Mouse (Mus musculus) ovary, postnatal 14 days (tissue): ENCODE measurements around the gene Cnn2.

ENCODE experiments used
- DNase-seq: peaks from one replicate; pipeline ENCODE4 v3.0.0; 2022; ENCODE audit warnings: low spot score

Cnn2 gene

GRCm38 (mm10) chr10:79970415-79971182 is 17.8 kb upstream of the Cnn2 start, which contains the start of gene Grin3b:
TSS of gene Grin3b (plus strand) at chr10:79970715.
- no peak for DNase-seq

- no peak for DNase-seq
Measured at GRCm38 (mm10) chr10:79971183-79971497, 17.2 kb upstream of the Cnn2 start.

GRCm38 (mm10) chr10:79972831-79973230 is 15.6 kb upstream of the Cnn2 start:
- no peak for DNase-seq

GRCm38 (mm10) chr10:79974087-79974486 is 14.3 kb upstream of the Cnn2 start:
- no peak for DNase-seq

DNA sequence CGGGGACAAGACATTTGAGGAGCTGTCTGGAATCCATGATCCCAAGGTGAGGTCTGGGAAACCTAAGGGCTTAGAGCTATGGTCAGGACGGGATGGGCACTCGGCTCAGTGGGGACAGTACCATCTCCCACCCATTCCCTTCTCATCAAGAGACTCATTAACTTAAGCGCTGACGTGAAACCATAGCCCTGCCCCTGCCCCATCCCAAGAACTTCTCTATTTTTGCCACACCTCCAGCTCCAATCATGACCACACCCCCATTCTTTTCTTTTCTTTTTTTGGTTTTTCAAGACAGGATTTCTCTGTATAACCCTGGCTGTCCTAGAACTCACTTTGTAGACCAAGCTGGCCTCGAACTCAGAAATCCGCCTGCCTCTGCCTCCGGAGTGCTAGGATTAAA is 13.7 kb upstream of the Cnn2 start:
- no peak for DNase-seq

- no peak for DNase-seq
Measured at GRCm38 (mm10) chr10:79976071-79976721, 12.2 kb upstream of the Cnn2 start.

- no peak for DNase-seq
Measured at GRCm38 (mm10) chr10:79976722-79977107, 11.7 kb upstream of the Cnn2 start.

- DNase-seq: no peak
Measured at GRCm38 (mm10) chr10:79977324-79977723, 11.1 kb upstream of the Cnn2 start.

DNA sequence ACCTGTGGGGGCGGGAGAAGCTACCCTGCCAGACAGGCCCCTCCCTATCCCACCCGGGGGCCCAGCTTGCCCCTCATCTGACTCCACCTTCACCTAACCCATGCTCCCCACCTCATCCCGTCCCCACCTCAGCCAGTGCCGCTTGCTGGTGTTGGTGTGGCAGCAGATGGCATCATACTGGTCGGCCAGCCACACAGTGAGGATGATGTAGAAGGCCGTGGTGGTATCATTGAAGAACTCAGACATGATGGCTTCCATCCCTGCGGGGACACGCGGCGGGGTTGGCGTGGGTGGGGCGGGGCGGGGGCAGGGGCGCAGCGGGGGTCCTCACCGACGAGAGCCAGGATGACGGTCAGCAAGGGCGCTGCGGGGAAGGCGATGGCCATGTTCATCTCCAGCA is 10.3 kb upstream of the Cnn2 start:
- no peak for DNase-seq

- no peak for DNase-seq
Measured at GRCm38 (mm10) chr10:79979401-79980155, 8.8 kb upstream of the Cnn2 start.

DNA sequence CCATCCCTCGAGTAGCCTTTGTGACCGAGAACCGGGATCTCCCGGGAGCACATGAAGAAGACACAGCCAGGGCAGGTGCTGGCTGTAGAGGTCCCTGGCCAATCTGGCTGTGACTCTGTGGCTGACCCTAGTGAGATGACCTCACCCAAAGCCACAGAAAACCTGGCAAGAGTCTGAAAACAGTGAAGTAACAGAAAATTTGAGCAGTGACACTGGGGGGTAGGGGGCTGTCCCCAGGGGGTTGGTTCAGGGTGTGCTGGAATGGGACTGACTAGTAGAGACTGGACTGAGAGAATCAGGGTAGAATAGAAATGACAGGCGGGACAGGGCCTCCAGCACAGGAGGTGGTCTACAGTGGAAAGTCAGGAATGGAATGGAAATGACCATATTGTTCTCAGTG is 5.2 kb upstream of the Cnn2 start:
- no peak for DNase-seq

DNA sequence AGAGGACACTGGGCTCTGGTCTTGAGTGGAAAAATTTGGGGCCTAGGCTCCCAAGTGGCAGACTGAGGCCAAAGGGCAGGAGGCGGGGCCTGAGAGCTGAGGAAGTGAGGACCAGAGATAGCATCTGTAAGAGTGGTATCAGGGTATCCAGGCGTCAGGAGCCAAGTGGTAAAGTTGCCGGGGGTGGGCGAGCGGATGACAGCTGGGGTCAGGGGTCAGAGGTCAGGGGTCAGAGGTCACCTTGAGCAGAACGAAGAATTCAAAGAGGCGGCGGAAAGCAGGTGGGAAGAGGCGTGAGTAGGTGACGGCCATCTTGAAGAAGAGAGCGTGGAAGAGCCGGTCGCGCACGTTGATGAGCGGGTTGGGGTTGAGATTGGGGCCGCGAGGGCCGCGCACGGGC is 4.7 kb upstream of the Cnn2 start:
- DNase-seq: peak; percentile 57

- peak; percentile 79 for DNase-seq
Measured at GRCm38 (mm10) chr10:79984195-79984816, 4.1 kb upstream of the Cnn2 start, which contains the start of gene Tmem259. TSS of gene Tmem259 (minus strand) at chr10:79984330.

- peak; percentile 87 for DNase-seq
Measured at GRCm38 (mm10) chr10:79984871-79985270, 3.5 kb upstream of the Cnn2 start.

GRCm38 (mm10) chr10:79985334-79986231 is 2.8 kb upstream of the Cnn2 start:
- DNase-seq: peak; percentile 32

GRCm38 (mm10) chr10:79986232-79986878 is 2.0 kb upstream of the Cnn2 start:
- no peak for DNase-seq

GRCm38 (mm10) chr10:79986963-79987362 is 1.4 kb upstream of the Cnn2 start:
- DNase-seq: peak; percentile 86

DNA sequence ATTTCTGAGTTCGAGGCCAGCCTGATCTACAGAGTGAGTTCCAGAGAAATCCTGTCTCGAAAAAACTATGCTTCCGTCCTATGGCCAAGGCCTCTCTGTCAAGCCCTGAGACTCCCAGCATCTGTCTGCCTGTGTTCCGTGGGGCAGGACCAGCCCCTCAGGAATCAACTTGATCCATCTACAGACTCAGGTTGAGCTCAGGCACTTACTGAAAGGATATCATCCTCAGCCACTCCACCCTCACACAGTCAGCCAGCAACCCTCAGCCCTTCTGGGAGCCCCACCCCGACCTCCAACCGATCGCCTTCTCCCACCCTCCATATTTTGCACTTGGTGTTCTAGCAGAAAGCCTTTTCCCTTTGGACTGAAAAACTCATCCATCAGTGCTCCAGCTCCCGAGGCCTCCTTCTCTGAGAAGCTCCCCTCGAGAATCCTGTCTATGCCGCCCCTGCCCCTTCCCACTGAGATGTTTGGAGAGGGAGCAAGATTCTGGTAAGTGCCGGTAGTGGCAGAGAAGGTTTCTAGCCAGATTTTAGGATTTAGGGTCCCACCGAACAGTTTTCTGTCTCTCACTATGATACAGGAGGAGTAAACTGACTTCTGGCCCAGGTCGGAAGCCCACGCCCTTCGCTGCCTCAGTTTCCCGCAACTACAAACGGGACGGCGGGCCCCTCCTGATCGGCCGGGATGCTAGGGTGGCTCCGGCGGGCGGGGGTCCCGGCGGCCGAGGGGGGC is 446 bp upstream of the Cnn2 start:
- DNase-seq: no peak

DNA sequence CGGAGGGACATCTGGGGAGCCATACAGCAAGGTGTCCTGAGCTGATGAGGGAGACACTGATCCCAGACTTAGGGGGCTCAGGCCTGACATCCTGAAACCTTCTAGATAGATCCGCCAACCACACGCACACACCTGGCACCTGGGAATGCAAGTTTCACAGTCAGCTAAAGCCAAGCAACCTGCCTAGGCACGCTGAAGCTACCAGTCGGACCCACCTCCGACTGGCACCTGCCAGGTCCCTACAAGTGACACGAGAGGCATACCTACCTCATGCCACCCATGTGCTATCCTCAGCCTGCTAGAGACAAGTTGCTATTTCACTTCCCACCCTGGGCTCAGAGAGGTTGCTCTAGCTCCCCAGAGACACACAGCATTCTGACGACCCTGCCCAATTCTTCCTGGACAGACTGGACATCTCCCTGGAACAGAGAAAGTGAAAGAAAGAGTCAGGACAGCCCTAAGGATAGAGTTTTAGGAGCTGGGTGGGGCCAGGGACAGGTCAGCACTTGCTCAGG is 945 bp downstream of the Cnn2 start:
- DNase-seq: no peak

- no peak for DNase-seq
Measured at GRCm38 (mm10) chr10:79989870-79990269, 1.5 kb downstream of the Cnn2 start.
